In the genomic region with DNA sequence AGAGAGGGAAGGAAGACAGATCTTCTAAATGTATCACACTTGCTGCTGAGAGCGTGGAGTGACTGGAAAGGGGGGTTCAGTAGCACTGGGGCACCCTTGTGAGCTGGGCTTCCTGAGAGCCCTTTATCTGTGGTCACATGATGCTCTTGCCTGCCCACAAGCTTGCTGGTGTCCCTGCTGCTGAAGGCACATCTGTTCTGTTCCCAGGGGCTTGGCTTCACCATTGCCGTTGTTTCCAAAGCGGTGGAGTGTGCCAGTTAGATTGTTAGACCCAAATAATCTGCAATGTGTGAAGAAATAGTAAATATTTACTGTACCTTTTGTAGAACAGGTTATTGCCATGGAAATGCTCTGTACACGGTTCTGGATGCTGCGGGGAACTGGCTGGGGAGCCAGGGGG, we compare ENCODE assay signal across 7 mouse cellular contexts.
DNase-seq lines count a peak whose midpoint lies in the region; ATAC-seq and TF ChIP-seq lines count a peak whose summit lies in the region.

No protein-coding gene starts in this region.

- no peaks in the 10 kb centered on the region for H3K27me3 ChIP-seq in spleen, adult 2 months (ENCODE audit: control insufficient read depth, insufficient read depth, low read length)
- H3K27me3 ChIP-seq in midbrain, embryonic 12.5 days: no peaks in the 10 kb centered on the region

- peak; percentile 65 to 76 for ATAC-seq in hematopoietic stem cell, adult 5-6 weeks (replicated peaks in 1 of 2; ENCODE audit: insufficient read depth in 1 of 2, low FRiP score in 2 of 2, low TSS enrichment in 1 of 2, low read depth in 1 of 2, poor library complexity in 2 of 2, severe bottlenecking in 2 of 2)
- peak; percentile 56; the same call in 1 of the 2 replicates for ATAC-seq in midbrain, embryonic 12.5 days (ENCODE audit: low FRiP score, low read depth)

- intact Hi-C loops in left cerebral cortex, postnatal 10 days (cut with DNase I): no loop called here

- no peak for TF ChIP-seq POLR2A in spleen, adult 2 months (IDR thresholded peaks at IDR 0.05; ENCODE audit: low read depth, low read length)

- H3K9me3 ChIP-seq in midbrain, embryonic 12.5 days: no peaks in the 10 kb centered on the region

- H3K4me3 ChIP-seq in spleen, adult 2 months (ENCODE audit: extremely low read depth, insufficient read depth, insufficient read length): no peak overlapping the region
- H3K4me3 ChIP-seq in midbrain, embryonic 12.5 days: no peak overlapping the region

- no peak for TF ChIP-seq CTCF in spleen, adult 2 months (IDR thresholded peaks at IDR 0.05; ENCODE audit: extremely low read depth, insufficient read depth, insufficient read length, insufficient replicate concordance)

- no peak overlapping the region for H3K4me2 ChIP-seq in midbrain, embryonic 12.5 days (replicated peaks)

- H3K4me1 ChIP-seq in spleen, adult 2 months (ENCODE audit: control insufficient read depth, insufficient read depth, insufficient read length): peaks cover 55% of the 10 kb centered on the region
- H3K4me1 ChIP-seq in midbrain, embryonic 12.5 days: peaks cover 24% of the 10 kb centered on the region

- no peak overlapping the region for H3K9ac ChIP-seq in midbrain, embryonic 12.5 days (replicated peaks)

- peak in 1 of 2 experiments; percentile 54 for DNase-seq in spleen, adult 2 months (ENCODE audit: low read depth in 1 of 2, low spot score in 2 of 2)
- no peak for DNase-seq in spleen, postnatal 4 days (ENCODE audit: low spot score in 2 of 2)
- peak; percentile 60 for DNase-seq in thymus, postnatal 4 days
- no peak for DNase-seq in cerebellum, adult 9-10 months
- DNase-seq in left cerebral cortex, postnatal 10 days (ENCODE audit: extremely low spot score in 1 of 2, low spot score in 2 of 2): no peak

- WGBS in spleen, adult 2 months: 24% methylated on average over 5 of the region's 5 CpGs
- WGBS in midbrain, embryonic 12.5 days: 55% methylated on average over 5 of the region's 5 CpGs

- peak overlapping the region; percentile 80 for H3K27ac ChIP-seq in spleen, adult 2 months (ENCODE audit: insufficient read depth, low read length)
- H3K27ac ChIP-seq in midbrain, embryonic 12.5 days (replicated peaks): 0 out of 2 replicates have a peak overlapping the region, but pooled peaks have one; percentile 63

- H3K36me3 ChIP-seq in spleen, adult 2 months (ENCODE audit: control insufficient read depth, insufficient read depth, low read length): no peaks in the 10 kb centered on the region
- H3K36me3 ChIP-seq in midbrain, embryonic 12.5 days: no peaks in the 10 kb centered on the region
